Mouse (Mus musculus): ENCODE results near the gene Ikzf1. TPM values are rescaled to one million over a fixed set of nuclear protein-coding genes. Genes with fewer than 3 reads are reported as not detected.

The Ikzf1 gene
- total RNA-seq, 2 experiments from 2014 or later: 3.7 to 3.9 TPM

DNA sequence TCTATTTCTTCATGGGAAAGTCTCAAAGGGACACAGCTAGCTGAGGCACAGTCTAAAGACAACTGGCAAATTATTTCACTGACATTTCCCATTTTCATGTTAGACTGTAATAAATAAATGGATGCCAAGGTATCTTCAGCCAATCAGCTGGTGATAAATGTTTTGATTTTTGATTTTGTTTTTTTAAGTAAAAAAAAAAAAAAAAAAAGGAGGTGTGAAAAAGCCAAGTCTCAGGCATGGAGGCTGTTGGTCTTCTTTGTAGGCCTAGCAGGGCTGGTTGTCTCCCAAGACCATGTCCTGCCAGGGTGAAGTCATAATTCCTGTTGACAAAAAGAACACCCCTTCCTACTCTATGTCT is 4.9 kb downstream of the Ikzf1 start:
- no peak for DNase-seq (ENCODE audit: low spot score in 2 of 2)

DNA sequence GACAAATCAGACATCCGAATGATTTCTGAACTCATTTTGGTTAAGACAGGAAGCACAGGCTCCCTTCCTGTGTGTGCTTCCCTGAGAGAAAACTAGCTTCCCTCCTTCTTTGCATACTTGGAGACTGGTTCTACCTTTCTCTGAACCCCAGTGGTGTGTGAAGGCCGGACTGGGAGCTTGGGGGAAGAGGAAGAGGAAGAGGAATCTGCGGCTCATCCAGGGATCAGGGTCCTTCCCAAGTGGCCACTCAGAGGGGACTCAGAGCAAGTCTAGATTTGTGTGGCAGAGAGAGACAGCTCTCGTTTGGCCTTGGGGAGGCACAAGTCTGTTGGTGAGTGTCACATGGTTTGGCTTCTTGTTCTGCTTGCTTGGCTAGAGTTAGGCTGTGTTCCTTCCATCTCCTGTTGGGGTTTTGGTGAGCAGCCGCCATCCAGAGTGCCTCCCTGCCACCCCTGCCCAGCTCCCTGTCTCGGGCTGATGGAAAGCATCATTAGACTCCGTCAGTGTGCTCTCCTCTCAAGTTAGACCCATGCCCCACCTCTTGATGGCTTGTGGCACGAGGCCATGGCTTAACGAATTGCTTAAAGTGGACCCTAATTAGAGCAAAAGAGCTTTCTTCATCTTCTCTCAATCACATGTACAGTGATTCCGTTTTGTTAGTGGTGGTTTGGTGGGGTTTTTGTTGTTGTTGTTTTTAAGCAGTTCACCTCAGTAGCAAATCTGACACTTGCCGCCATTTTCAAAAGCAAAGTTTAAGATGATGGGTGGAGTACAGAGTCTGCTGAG is 5.4 kb downstream of the Ikzf1 start:
- no peak for DNase-seq (ENCODE audit: low spot score in 2 of 2)

DNA sequence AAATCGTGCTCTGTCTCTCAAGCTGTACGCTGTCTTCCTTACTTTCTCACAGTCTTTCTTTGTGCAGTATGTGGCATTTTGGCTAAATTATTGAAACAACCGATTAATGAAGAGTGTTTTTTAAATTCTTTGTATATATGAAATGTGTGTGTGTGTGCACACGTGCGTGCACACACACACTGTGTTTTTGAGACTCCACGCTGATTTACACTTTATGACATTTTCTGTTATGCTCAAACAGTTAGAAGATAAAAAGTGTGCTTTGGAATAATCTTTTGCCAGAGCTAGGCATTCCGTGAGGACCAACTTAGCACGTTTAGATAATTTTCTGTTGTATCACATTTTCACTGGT is 6.0 kb downstream of the Ikzf1 start:
- DNase-seq (ENCODE audit: low spot score in 2 of 2): no peak

DNA sequence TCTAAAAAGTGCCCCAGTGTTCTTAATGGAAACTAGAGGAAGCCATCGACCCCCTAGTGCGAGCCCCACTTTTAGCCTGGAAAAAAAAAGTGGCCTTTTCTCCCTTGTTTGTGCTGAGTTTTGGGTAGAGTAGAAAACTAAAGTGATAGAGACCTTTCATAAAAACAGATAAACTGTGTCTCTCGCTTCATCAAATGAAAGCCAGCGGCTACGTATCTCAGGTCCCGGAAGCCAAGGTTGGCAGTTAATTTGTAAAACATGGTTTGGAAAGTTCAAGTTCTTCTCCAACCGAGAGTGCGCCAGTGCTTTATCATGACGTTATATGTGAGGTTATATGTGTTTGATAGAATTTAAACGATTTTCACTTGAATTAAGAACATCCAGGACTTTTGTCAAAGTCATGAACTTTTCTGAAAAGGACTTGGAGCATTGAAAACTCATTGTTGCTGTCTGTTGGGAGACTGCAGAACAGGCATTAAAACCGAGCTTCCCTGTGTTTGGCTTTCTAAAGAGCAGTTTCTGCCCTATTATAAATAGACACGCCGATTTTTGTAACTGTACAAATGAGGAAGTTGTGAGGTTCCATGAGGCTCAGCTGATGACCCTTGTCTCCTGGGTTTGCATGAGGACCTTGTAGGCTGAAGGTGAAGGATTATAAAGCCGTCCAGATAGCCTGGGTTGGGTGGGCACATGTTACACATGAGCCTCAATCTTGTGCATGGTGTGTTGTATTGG is 6.7 kb downstream of the Ikzf1 start:
- no peak for DNase-seq (ENCODE audit: low spot score in 2 of 2)

DNA sequence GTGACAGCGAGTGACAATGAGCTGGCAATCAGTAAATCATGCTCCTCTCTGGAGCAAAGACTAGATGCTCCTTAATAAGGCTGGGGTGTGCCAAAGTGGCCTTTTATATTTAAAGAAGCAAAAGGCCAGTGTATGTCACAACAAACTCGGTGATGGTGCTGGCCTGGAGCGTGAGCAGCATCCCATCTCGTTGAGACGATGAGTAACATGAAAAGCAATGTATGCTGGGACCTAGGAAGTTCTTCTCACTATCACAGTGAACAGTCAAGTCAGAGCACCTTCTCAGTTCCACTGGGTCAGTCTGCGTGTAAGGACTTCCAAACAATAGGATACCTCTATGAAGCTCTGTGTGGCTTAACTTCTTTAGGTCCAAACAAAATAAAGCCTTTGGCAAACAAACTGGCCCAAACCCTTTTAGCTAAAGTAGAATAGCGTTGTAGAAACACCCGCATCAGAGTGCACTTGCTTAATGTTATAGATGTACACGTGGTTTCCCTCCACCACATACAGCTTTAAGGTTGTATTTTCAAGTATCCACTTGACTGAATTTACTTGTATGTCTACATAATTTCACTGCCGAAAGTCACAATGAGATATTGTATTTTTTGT is 7.9 kb downstream of the Ikzf1 start:
- DNase-seq (ENCODE audit: low spot score in 2 of 2): no peak

DNA sequence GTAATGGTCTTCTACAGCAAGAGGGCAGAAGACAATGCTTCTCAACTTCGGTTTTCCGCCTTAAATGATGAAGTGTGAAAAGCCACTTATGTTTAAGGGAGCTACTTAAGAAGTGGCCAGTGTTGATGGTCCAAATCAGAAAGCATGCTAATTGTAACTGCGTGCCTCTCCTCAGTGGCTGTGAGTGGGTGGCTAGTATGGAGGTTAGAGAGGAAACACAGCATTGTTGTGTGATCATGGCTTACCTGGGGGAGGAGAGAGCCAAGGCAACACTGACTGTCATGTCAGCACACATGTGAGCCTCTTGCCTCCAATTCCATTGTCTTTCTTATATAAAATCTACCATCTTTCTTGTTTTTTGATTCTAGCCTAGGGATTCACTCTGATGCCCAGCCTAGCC is 8.6 kb downstream of the Ikzf1 start:
- DNase-seq (ENCODE audit: low spot score in 2 of 2): no peak

DNA sequence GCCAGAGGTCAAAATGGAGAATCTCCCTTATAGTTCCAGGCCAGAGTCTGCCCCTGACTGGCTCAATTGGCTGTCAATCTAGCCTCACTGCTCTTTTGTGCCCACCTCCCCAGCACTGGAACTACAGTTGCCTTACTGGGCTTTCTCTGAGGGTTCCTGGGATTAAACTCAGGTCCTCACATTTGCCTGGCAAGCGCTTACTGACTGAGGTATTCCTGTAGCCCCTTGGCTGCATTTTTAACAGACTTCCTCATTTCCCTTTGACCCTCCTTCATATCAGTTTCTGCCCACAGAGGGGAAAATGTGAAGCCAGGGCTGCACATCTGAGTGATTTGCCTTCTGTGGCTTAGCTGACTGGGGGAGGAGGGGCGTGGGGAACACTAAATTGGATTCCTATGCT is 9.3 kb downstream of the Ikzf1 start:
- DNase-seq (ENCODE audit: low spot score in 2 of 2): no peak

DNA sequence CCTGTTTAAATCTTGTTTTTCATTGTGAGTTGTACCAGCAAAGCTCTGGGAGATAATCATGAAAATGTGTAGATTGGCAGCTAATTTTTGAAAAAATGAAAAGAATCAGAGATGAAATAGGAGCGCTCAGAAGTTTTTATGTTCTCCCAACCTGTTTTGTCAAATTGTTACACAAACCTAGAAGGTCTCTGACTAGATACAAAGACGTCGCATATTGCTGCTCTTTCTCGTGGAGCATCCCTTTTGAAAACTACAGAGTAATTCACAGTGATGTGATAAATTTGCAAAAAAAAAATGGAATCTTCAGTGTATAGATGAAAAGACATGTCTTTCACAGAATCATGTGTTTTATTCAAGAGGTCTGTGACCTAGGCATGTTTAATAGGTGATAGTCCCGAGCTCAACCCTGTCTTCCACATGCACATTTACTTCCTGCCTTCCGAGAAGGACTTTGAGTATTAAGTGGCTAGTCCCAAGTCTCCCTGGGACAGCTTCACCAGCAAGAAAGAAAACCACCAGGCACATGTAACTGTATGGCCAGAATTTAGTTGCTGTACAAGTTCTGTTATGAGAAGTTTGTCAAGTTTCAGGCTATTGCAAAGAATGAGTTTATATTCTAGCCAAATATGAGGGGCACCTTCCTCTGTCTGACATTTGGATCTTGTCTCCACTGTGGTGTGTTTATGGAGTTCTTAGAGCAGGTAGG is 9.8 kb downstream of the Ikzf1 start:
- no peak for DNase-seq (ENCODE audit: low spot score in 2 of 2)

DNA sequence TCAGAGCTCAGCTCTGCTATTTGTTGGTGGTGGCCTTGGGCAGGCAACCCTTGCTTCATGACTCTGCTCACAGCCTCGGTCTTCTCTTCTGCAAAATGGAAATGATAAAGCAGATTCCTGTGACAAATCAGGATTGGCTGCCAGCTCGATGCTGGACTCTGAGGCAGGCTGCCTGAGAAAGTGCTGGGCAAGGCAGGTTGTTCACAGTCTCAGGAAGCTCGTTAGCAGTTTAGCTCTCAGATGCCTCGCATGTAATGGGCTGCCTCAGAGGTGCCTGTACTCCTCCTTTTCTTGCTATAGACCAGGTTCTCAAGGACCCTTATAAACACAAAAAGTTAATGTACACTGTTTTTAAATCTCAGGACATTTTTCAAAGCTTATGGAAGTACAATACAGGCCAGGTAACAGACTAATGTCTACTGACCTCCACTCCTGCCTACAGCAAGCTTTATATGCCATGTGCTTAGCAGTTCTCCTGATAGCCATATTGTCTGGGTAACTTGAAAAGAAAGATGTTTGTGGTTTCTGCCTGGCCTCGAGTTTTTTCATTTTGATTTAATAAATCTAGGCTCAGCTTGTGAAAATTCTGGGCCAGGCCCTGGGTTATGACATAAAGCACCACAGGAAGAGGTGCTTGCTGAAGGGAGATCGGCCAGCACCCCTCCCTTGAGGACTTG is 10.5 kb downstream of the Ikzf1 start:
- DNase-seq (ENCODE audit: low spot score in 2 of 2): no peak

DNA sequence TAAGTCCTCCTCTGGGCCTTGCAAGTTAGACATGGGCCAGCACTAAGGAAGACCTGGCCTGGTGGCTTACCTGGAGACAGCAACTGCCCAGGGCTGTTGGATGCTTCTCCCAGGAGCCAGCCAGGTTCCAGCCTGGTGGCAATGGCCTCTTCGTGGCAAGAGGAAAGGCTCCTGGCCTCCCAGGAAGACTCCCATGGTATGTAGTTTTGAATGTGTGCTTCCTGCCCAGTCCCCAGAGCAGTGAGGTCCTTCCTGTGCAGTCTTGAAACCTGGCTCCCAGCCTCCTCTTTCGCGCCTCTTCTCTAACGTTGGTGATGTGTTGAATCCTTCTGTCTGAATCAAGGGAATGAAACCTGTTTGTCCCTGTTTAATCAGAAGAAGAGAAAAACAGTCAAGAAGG is 11.1 kb downstream of the Ikzf1 start:
- DNase-seq (ENCODE audit: low spot score in 2 of 2): no peak

DNA sequence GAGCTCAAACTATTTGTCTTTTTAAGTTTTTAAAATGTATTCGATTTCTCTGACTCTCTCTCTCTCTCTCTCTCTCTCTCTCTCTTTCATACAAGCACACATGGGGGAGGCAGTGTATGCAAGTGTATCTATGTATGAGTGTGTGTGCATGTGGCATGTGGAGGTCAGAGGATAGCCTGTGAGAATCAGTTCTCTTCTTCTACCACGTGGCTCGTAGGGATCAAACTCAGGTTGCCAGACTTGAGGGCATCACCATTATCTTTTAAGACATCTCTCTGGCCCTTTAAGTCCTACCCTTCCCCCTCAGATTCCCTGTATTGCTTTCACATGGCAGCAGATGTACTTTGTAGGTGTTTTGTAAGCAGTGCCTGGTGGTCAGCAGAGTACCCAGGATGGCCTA is 12.0 kb downstream of the Ikzf1 start:
- DNase-seq (ENCODE audit: low spot score in 2 of 2): no peak

DNA sequence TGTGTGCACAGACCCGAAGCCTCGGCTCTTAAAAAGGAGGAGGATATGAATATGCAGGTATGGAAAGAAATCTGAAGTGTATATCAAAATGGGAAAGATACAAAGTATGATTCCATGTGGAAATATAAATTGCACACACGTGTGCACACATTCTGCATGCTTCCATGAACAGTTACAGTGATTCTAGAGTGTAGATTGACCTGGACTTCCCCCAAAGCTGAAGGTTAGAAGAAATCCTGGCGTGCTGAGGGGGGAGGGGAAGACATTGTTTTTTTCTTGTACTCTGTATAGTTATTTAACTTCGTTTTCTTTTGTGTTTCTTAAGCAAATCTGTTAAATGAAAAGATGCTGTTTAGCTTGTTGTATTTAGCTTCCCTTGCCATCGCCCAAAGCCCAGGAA is 16.6 kb downstream of the Ikzf1 start:
- no peak for DNase-seq (ENCODE audit: low spot score in 2 of 2)

DNA sequence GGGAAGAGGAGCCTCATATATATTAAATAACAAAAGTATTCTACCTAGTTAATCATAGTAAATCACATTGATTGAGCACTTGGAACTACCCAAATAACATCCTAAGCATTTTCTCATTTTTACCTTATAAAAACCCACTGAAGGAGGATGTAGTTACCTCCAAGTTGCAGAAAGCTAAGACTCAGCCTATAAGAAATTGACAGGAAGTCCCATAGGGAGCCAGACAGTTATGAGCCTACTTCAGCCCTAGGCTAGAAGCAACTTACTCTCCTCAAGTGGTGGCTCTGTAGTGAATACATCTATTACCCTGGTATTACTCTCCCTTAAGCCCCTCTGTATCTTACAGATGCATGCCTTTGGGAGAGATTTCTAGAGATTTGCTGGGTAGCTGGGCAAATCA is 19.0 kb downstream of the Ikzf1 start:
- no peak for DNase-seq (ENCODE audit: low spot score in 2 of 2)

DNA sequence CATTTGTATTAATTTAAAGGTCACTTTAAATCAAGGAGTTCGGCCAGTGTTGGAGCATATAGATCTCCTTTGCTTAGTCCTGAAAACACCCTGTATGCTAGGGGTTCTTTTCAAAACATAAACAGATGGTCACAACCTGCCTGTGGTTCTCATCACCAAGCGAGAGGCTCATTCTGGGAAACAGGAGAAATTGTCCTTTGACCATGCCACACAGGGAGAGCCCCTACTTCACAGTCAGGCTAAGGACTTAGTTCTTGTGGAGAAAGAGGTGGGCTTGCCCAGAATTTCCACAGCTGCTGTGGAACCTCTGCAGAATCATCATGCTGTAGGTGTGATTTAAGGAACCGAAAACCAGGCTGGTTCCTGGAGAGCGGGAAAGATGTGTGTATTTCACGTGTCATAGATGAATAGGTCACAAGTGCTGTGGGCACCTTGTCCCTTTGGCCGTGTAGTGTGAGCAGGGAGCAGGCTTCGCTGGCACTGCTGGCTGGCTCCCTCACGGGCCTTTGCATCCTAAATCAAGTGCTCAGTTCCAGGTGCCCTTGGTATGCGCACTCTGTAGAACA is 23.4 kb downstream of the Ikzf1 start:
- DNase-seq (ENCODE audit: low spot score in 2 of 2): no peak

DNA sequence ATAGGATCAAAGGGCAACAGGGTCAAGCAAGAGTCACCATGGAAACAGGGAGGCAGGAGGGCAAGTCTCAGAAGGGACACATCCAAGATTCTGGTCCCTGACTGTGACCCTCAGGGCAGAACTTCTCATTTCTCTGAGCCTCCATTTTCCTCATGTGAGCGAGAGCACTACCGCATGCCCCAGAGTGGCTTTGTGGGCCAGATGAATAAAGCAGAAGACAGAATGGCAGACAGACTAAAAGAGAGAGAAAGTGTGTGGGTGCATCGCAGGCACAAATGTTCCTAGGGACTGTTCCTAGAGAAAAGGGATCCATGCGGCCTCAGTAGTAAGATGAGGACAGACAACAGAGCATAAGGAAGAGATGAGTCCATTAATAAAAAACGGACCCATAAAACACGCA is 24.5 kb downstream of the Ikzf1 start:
- no peak for DNase-seq (ENCODE audit: low spot score in 2 of 2)

DNA sequence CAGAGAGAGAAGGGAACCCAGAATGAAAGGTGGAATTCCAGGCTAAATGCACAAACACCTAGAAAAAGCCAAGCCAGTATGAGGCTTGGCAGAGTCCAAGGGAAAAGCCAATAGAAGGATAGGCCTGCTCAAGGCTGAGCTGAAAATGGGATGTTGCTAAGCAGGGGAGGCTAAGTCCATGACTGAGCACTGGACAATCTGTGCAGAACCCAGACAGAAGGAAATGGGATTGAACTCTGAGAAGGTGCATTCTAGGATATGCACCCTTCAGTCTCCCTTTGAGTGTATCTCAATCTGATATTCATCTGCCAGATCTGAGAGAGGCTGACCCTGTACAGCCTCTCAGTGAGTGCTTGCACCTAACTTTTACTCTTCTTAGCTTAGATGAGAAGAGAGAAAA is 25.9 kb downstream of the Ikzf1 start:
- no peak for DNase-seq (ENCODE audit: low spot score in 2 of 2)

DNA sequence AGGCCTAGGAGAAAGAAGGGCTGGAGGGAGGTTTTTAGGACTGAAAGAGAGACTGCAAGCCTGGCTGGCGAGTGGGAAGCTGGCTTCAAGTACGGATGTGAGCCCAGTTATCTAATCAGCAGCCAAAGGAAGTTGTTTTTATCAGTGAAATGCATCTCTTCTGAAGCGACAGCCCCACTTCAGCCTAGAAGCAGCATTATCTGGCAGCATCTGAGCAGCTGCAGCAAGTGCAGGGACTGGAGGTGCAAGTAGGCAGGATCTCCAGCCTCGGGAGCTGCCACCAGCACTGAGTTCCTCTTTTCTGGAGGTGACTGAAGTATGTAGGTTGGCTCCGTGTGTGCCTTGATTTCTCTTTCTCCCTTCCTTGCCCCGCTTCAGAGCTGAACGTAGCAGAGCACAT is 26.9 kb downstream of the Ikzf1 start:
- no peak for DNase-seq (ENCODE audit: low spot score in 2 of 2)

DNA sequence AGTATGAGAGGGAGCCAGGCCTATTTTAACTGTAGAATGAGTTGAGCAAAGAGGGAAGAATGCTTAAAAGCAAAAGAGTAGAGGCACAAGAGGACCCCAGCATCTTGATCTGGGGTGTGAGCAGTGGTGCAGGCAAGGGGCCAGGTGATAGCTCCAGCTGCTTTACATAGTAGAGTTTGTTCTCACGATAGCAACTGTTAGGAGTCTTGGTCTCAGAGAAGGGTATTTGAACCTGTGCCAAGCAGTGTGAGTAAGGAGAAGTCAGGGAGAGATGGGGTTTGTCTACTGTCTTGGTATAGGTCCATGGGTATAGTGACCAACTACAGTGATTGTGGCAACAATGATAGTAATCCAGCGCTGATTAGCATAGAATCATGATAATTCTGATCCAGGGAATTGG is 29.9 kb downstream of the Ikzf1 start:
- no peak for DNase-seq (ENCODE audit: low spot score in 2 of 2)

DNA sequence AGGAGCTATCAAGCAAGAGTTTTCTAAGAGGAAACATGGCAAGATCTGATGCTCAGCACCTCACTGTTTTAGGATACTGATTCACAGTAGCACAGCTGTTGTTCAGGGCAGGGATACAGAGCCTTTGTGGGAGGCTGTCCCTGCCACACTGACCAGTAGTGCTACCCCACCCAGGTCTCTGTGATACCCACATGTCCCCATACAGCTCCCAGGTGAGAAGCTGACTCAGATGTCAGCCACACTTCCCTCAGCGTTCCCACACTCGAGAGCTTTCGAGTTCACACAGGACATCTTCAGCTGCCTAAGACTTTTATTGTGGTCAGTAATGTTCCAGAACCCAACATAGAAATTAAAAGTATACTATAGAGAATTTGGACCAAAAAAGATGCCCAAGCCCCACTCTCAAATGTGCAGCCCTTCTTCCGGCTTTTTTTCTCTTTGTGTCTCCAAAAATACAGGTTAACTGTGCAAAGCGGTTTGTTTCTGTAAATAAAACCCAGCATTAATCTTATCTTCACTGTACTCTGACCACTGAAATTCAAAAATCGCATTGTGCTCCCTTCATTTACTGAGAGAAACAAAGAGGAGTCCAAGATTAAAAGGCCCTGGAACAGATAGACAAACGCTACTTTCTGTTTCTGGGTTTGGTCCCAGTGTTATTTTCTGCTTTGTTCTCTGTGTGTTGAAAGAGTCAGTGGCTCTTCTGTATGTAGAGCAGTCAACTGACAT is 31.3 kb downstream of the Ikzf1 start:
- no peak for DNase-seq (ENCODE audit: low spot score in 2 of 2)

DNA sequence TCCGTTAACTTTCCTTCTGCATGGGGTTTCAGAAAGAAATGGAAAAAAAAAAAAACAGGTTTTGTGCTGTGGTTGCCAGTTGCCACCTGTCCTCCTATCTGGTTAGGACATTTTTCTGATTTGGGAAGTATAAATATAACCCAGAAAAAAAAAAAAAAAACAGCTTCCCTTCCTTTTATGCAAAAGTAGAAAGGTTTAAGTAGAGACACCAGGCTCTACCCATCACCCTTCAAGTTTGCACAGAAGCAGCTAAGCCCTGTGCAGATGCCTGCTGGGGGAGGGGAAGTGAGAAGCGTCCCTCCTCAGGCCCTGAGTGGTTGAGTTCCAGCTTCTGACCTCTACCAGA is 31.9 kb downstream of the Ikzf1 start:
- DNase-seq (ENCODE audit: low spot score in 2 of 2): no peak

Data from layer of hippocampus, adult 18-20 months (tissue).